Mouse (Mus musculus) hindbrain, postnatal 0 days (tissue): ENCODE measurements around the gene Col9a3. TPM values are rescaled to one million over a fixed set of nuclear protein-coding genes. Genes with fewer than 3 reads are reported as not detected.

Experiments used
- ATAC-seq: fragments of 200-750 bp; cut with Nextera tagmentation; 2 replicates; pipeline ENCODE4 v1.8.0; 2017; ENCODE audit warnings: mild to moderate bottlenecking, moderate TSS enrichment, moderate library complexity
- DNase-seq: peaks from one replicate; pipeline ENCODE4 v3.0.0-alpha.2; 2015; ENCODE audit warnings: low spot score
- H3K27ac ChIP-seq: fragments of 300-500 bp; sonication (generic); 2 replicates; pipeline ENCODE4 v1.5.1; 2014; ENCODE audit warnings: mild to moderate bottlenecking
- H3K27me3 ChIP-seq: fragments of 300-500 bp; sonication (generic); 2 replicates; pipeline ENCODE4 v1.6.1; 2014; ENCODE audit warnings: low read length, mixed read lengths; ENCODE audit not compliant: insufficient read depth
- H3K36me3 ChIP-seq: fragments of 300-500 bp; sonication (generic); 2 replicates; pipeline ENCODE4 v1.6.1; 2014; ENCODE audit warnings: low read length, mixed read lengths; ENCODE audit not compliant: insufficient read depth
- H3K4me1 ChIP-seq: fragments of 300-500 bp; sonication (generic); 2 replicates; pipeline ENCODE4 v1.6.1; 2014; ENCODE audit warnings: antibody characterized with exemption, low read length, mixed read lengths; ENCODE audit not compliant: insufficient read depth
- H3K4me2 ChIP-seq: fragments of 300-500 bp; sonication (generic); 2 replicates; pipeline ENCODE4 v1.6.1; 2014; ENCODE audit warnings: low read depth, mild to moderate bottlenecking, low read length, moderate library complexity, mixed read lengths
- H3K4me3 ChIP-seq: fragments of 300-500 bp; sonication (generic); 2 replicates; pipeline ENCODE4 v1.5.1; 2014; ENCODE audit warnings: low read length
- H3K9ac ChIP-seq: fragments of 300-500 bp; sonication (generic); replicated peaks from 2 replicates; pipeline ENCODE4 v1.6.1; 2014; ENCODE audit warnings: mild to moderate bottlenecking, low read length, moderate library complexity, mixed read lengths
- H3K9me3 ChIP-seq: fragments of 300-500 bp; sonication (generic); 2 replicates; pipeline ENCODE4 v1.6.1; 2016; ENCODE audit warnings: low read length, mixed read lengths
- CTCF ChIP-seq: IDR thresholded peaks from 2 replicates; pipeline ENCODE4 v1.5.1; 2016; ENCODE audit warnings: antibody characterized with exemption, control low read depth, low read depth
- WGBS: fragments of 180-500 bp; shearing (Covaris S2); extraction: QIAGEN DNeasy Blood & Tissue Kit; methylation state at CpG from one replicate; pipeline ENCODE4 v1.1.7; 2014; 5-methylcytosine and 5-hydroxymethylcytosine counted together
- polyA plus RNA-seq: library from polyadenylated mRNA; unstranded; fragments of >200 nt; fragmentation: Nextera tagmentation; extraction: Ambion mirVana; gene quantifications from 2 replicates; pipeline ENCODE4 v1.2.1, GENCODE M21; 2015
- total RNA-seq: library from RNA; depleted of rRNA; stranded (reverse); fragments of >200 nt; gene quantifications from 2 replicates; pipeline ENCODE4 v1.2.3, GENCODE M21; 2014; rRNA removed

The Col9a3 gene
- total RNA-seq (82.0 and 98.9 TPM in 2 replicates), polyA plus RNA-seq (90.1 and 95.8 TPM in 2 replicates)

DNA sequence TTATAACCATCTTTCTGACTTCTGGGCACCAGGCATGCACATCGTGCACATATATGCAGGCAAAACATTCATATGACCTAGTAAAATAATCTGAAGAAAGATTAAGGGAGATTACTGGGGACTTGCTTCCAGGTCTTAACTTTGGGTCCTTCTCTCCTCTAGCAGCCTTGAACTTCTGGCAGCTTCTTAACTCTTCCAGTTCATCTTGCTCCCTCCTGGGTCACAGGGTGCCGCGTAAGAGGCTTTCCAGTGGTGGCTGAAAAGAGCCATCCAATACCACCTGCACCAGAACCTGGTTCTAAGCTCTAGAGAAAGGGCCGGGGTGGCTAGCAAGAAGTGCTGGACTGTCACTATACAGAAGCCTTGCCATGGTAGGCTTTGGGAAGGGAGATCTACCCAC lies at the start of gene Col9a3:
Gene Col9a3, plus strand, starts transcription at position 301 of the 400 bp plus-strand sequence.
- no peak for TF ChIP-seq CTCF
- Histone ChIP-seq H3K4me1 (peaks cover 21% of the 10 kb centered on the region), H3K9ac (peak within 1 kb of the TSS; percentile 51), H3K9me3 (no peaks in the 10 kb centered on the region), H3K36me3 (peaks cover 28% of the 10 kb centered on the region), H3K4me2 (peak within 1 kb of the TSS; percentile 58), H3K27me3 (no peaks in the 10 kb centered on the region), H3K27ac (peak within 1 kb of the TSS; percentile 78), H3K4me3 (peak within 1 kb of the TSS; percentile 33)
- DNase-seq = no peak
- no peak for ATAC-seq
- 55% methylated on average over 4 of the region's 4 CpGs for WGBS

DNA sequence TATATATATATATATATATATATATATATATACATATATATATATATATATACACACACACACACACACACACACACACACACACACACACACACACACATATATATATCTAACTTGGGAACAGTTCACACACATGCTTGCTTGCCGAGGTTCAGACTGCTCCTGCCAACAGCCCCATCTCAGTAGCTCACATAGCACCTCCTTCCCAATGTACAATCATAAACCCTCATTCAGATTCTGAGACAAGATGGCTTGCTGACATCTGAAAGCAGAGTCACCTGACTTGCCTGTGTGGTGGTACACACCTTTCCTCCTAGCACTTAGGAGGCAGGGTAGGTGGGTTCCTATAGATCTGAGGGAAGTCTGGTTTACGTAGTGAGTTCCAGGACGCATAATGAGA lies 45.2 kb upstream of the Col9a3 start:
- DNase-seq = no peak
- no peaks in the 10 kb centered on the region for H3K27me3 ChIP-seq

DNA sequence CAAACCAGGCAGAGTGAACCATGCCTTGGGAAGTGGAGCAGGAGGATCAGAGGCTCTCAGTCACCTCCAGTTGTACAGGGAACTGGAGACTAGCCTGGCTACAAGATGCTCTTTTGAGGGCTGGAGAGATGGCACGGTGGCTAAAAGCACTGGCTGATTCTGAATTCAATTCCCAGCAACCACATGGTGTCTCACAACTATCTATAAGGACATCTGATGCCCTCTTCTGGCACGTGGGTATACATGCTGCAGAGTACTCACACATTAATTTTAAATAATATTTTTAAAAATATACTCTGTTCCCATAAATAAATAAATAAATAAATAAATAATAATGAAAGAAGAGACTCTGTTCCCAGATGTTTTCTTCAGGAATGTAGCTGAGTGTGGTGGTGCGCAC lies 42.4 kb upstream of the Col9a3 start:
- TF ChIP-seq CTCF = peak; percentile 40
- DNase-seq (peak; percentile 48), ATAC-seq (no peak)
- H3K27me3 ChIP-seq = no peaks in the 10 kb centered on the region
- H3K9ac ChIP-seq = no peak overlapping the region
- no peak overlapping the region for H3K4me2 ChIP-seq
- H3K27ac ChIP-seq = no peak overlapping the region
- 40% methylated on average over 3 of the region's 3 CpGs for WGBS
- H3K9me3 ChIP-seq = no peaks in the 10 kb centered on the region
- H3K36me3 ChIP-seq = no peaks in the 10 kb centered on the region
- H3K4me3 ChIP-seq = no peak overlapping the region
- no peaks in the 10 kb centered on the region for H3K4me1 ChIP-seq

More for the DNA sequence above, 45.2 kb upstream of the Col9a3 start:
- TF ChIP-seq CTCF = no peak
- no peak overlapping the region for H3K4me2 ChIP-seq
- no peaks in the 10 kb centered on the region for H3K9me3 ChIP-seq
- WGBS = 82% methylated on average over 3 of the region's 3 CpGs
- no peak for ATAC-seq
- H3K4me1 ChIP-seq = 0 out of 2 replicates have a peak, but pooled peaks cover 4% of the 10 kb centered on the region
- no peak overlapping the region for H3K4me3 ChIP-seq
- no peak overlapping the region for H3K27ac ChIP-seq
- H3K9ac ChIP-seq = no peak overlapping the region
- no peaks in the 10 kb centered on the region for H3K36me3 ChIP-seq

DNA sequence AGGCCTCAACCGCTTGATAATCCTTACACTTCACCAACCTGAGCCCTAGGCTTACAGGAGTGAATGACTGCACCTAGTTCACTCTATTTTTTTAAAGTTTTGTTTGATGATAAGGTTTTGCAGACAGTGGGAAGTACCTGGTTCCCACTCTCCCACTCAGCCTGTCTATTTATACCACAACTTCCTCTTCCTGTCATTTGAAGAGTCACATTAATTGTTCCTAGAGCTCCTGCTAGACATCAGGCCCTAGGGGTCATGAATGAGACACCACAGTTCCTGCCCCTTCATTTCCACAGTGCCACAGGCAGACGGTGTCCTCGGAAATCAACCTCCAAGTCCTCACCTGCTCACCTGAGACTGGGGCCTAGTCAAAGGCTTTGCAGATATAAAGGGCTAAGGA lies 41.1 kb upstream of the Col9a3 start:
- 87% methylated on average over 3 of the region's 3 CpGs for WGBS
- no peaks in the 10 kb centered on the region for H3K4me1 ChIP-seq

DNA sequence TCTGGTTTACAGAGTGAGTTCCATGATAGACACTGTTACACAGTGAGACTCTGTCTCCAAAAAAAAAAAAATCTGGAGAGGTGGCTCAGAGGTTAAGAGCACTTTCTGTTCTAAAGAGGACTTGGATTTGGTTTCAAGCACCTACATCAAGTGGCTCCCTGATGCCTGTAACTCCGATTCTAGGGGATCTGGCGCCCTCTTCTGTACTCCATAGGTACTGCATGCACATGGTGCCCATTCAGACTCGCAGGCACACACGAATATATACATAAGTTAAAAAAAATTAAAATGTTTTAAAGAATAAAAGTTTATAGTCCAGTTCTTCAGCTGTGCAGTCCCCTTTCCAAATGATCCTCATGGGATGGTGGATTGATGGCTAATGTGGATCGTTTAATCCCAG lies 37.3 kb upstream of the Col9a3 start:
- DNase-seq (no peak), ATAC-seq (no peak)
- H3K9ac ChIP-seq = no peak overlapping the region
- H3K27me3 ChIP-seq = no peaks in the 10 kb centered on the region
- H3K4me3 ChIP-seq = no peak overlapping the region
- TF ChIP-seq CTCF = peak; percentile 55
- 52% methylated on average over 5 of the region's 5 CpGs for WGBS
- no peaks in the 10 kb centered on the region for H3K36me3 ChIP-seq
- H3K9me3 ChIP-seq = no peaks in the 10 kb centered on the region
- H3K4me1 ChIP-seq = peaks cover 9% of the 10 kb centered on the region; the same call in 1 of the 2 replicates
- no peak overlapping the region for H3K27ac ChIP-seq
- H3K4me2 ChIP-seq = no peak overlapping the region

More for the DNA sequence above, 41.1 kb upstream of the Col9a3 start:
- Histone ChIP-seq H3K9ac (no peak overlapping the region), H3K4me3 (no peak overlapping the region), H3K27ac (no peak overlapping the region), H3K36me3 (no peaks in the 10 kb centered on the region), H3K27me3 (no peaks in the 10 kb centered on the region), H3K9me3 (no peaks in the 10 kb centered on the region), H3K4me2 (no peak overlapping the region)
- DNase-seq (no peak), ATAC-seq (no peak)
- no peak for TF ChIP-seq CTCF

DNA sequence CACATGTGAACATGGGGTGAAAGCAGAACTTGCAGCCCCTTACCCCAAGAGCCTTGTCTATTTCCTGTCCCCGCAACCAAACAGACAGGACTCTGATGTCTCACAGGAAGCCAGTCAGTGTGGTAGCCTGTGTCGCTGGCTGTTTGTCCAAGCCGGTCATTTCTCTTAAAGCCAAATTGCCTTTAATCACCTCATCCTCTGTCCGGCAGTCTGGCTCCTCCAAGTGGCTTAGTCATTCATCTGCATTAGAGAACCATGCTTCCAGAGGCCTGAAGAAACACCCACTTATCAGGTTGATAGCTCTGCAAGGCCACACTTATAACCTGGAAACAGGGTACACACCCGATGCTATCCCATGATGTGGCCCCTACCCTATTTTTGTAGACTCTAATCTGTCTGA lies 35.4 kb upstream of the Col9a3 start:
- peak; percentile 54 for TF ChIP-seq CTCF
- Histone ChIP-seq H3K9ac (no peak overlapping the region), H3K4me2 (no peak overlapping the region), H3K27ac (no peak overlapping the region), H3K9me3 (no peaks in the 10 kb centered on the region), H3K4me1 (peaks cover 9% of the 10 kb centered on the region; the same call in 1 of the 2 replicates), H3K27me3 (no peaks in the 10 kb centered on the region), H3K4me3 (no peak overlapping the region), H3K36me3 (no peaks in the 10 kb centered on the region)
- ATAC-seq = no peak
- no peak for DNase-seq
- 63% methylated on average over 5 of the region's 5 CpGs for WGBS

DNA sequence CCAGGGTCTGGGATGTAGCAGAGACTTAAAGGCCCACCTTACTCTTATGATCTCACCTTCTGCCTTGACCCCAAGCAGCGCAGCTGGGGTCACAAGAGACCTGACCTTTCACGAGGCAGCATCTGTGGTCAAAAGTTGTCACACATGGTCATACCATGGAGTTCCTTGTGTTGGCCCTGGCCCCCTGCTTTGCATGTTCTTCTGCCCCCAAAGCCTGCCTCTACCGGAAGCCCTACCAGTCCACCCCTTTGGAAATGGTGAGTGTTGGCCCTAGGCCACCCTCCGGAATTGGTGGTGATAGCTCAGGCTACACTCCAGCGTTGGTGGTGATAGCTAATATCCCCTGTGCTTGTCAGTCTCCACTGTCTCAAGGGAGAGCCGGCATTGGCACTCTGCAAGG lies 34.3 kb upstream of the Col9a3 start:
- Histone ChIP-seq H3K36me3 (no peaks in the 10 kb centered on the region), H3K4me1 (peaks cover 9% of the 10 kb centered on the region; the same call in 1 of the 2 replicates), H3K9ac (no peak overlapping the region), H3K4me2 (no peak overlapping the region), H3K9me3 (no peaks in the 10 kb centered on the region), H3K4me3 (no peak overlapping the region), H3K27me3 (no peaks in the 10 kb centered on the region), H3K27ac (no peak overlapping the region)
- ATAC-seq (no peak), DNase-seq (no peak)
- no peak for TF ChIP-seq CTCF
- WGBS = 42% methylated on average over 6 of the region's 6 CpGs
